Mouse (Mus musculus) embryonic facial prominence, embryonic 14.5 days (tissue): ENCODE measurements around the gene Mpo. TPM values are rescaled to one million over a fixed set of nuclear protein-coding genes. Genes with fewer than 3 reads are reported as not detected.

Experiments used
- ATAC-seq: fragments of 200-750 bp; cut with Nextera tagmentation; 2 replicates; pipeline ENCODE4 v1.8.0; 2017; ENCODE audit warnings: low read depth, moderate number of reproducible peaks, moderate TSS enrichment
- DNase-seq: peaks from one replicate; pipeline ENCODE4 v3.0.0-alpha.2; 2015; ENCODE audit warnings: low spot score
- H3K27ac ChIP-seq: fragments of 300-500 bp; sonication (generic); replicated peaks from 2 replicates; pipeline ENCODE4 v1.5.1; 2014; ENCODE audit warnings: low read depth, mild to moderate bottlenecking, low read length, moderate library complexity
- H3K27me3 ChIP-seq: fragments of 300-500 bp; sonication (generic); replicated peaks from 2 replicates; pipeline ENCODE4 v1.6.1; 2014; ENCODE audit warnings: low read length; ENCODE audit not compliant: control insufficient read depth, insufficient read depth
- H3K36me3 ChIP-seq: fragments of 300-500 bp; sonication (generic); 2 replicates; pipeline ENCODE4 v1.6.1; 2014; ENCODE audit warnings: low read length, mixed read lengths; ENCODE audit not compliant: control insufficient read depth, insufficient read depth
- H3K4me1 ChIP-seq: fragments of 300-500 bp; sonication (generic); 2 replicates; pipeline ENCODE4 v1.6.1; 2014; ENCODE audit warnings: antibody characterized with exemption, low read length; ENCODE audit not compliant: control insufficient read depth, insufficient read depth
- H3K4me2 ChIP-seq: fragments of 300-500 bp; sonication (generic); 2 replicates; pipeline ENCODE4 v1.6.1; 2014; ENCODE audit warnings: low read depth, mild to moderate bottlenecking, low read length, moderate library complexity, mixed read lengths
- H3K4me3 ChIP-seq: fragments of 300-500 bp; sonication (generic); 2 replicates; pipeline ENCODE4 v1.5.1; 2014; ENCODE audit warnings: low read depth, mild to moderate bottlenecking, low read length
- H3K9ac ChIP-seq: fragments of 300-500 bp; sonication (generic); 2 replicates; pipeline ENCODE4 v1.6.1; 2014; ENCODE audit warnings: low read depth, mild to moderate bottlenecking, low read length, moderate library complexity, mixed read lengths
- H3K9me3 ChIP-seq: fragments of 300-500 bp; sonication (generic); 2 replicates; pipeline ENCODE4 v1.6.1; 2016; ENCODE audit warnings: low read length; ENCODE audit not compliant: control insufficient read depth
- WGBS: fragments of 180-500 bp; shearing (Covaris S2); extraction: QIAGEN DNeasy Blood & Tissue Kit; methylation state at CpG from one replicate; pipeline ENCODE4 v1.1.7; 2014; 5-methylcytosine and 5-hydroxymethylcytosine counted together
- polyA plus RNA-seq: library from polyadenylated mRNA; unstranded; fragments of >200 nt; fragmentation: Nextera tagmentation; extraction: Ambion mirVana; gene quantifications from 2 replicates; pipeline ENCODE4 v1.2.1, GENCODE M21; 2014

Mpo gene
- polyA plus RNA-seq, 1 experiment from 2014 or later, result 0.77 TPM

- no peak overlapping the region for H3K9ac ChIP-seq
- 79% methylated on average over 11 of the region's 11 CpGs for WGBS
- no peaks in the 10 kb centered on the region for H3K4me1 ChIP-seq
- H3K36me3 ChIP-seq, result 0 out of 2 replicates have a peak, but pooled peaks cover 3% of the 10 kb centered on the region
- ATAC-seq (no peak), DNase-seq (no peak)
- H3K27me3 ChIP-seq, result no peaks in the 10 kb centered on the region
- H3K9me3 ChIP-seq, result no peaks in the 10 kb centered on the region
- no peak overlapping the region for H3K27ac ChIP-seq
- H3K4me3 ChIP-seq, result no peak overlapping the region
- no peak overlapping the region for H3K4me2 ChIP-seq
These were observed 43.3 kb upstream of the Mpo start for GRCm38 (mm10) chr11:87750043-87750421.

DNA sequence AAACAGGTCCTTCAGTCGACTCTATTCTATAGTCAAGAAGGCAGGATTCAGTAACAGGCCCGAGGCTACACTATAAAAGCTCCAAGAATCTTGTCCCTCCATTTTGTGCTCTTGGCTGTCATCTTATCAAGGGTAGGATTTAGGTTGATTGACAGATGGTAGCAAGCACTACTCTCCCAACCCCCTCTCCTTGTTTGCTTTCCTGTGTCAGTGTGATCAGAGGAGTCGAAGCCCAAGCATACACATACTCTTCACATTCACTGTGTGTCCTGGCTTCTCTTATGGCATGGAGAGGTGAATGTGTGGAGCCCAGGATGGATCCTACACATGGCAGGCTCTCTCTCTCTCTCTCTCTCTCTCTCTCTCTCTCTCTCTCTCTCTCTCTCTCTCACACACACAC, 42.9 kb upstream of the Mpo start:
- WGBS, result 68% methylated on average over 3 of the region's 3 CpGs
- no peaks in the 10 kb centered on the region for H3K36me3 ChIP-seq
- no peak overlapping the region for H3K9ac ChIP-seq
- H3K27me3 ChIP-seq, result no peaks in the 10 kb centered on the region
- H3K4me3 ChIP-seq, result no peak overlapping the region
- DNase-seq (no peak), ATAC-seq (no peak)
- no peak overlapping the region for H3K27ac ChIP-seq
- no peak overlapping the region for H3K4me2 ChIP-seq
- no peaks in the 10 kb centered on the region for H3K9me3 ChIP-seq
- H3K4me1 ChIP-seq, result no peaks in the 10 kb centered on the region

DNA sequence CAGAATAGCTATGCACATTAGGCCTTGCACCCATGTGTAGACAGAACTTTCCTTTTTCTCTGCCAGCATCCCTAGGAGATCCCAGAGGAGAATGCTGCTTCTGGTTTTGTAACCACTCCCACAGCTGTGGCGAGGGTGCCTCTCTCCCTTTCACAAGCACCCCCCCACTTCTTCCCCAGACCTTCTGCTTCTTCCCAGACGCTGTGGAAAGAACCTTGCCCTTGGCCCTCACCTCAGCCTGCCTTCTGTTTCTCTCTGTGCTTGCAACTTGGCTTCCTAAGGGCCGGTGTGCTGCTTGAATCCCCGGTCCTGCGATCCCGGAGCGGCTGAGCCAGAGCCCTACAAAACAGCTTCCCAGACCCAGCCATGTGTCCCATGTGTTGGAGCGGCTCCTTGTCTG, 42.4 kb upstream of the Mpo start:
- Histone ChIP-seq H3K36me3 (no peaks in the 10 kb centered on the region), H3K4me1 (no peaks in the 10 kb centered on the region), H3K27ac (no peak overlapping the region), H3K9me3 (no peaks in the 10 kb centered on the region), H3K9ac (no peak overlapping the region), H3K4me2 (no peak overlapping the region), H3K27me3 (no peaks in the 10 kb centered on the region), H3K4me3 (no peak overlapping the region)
- ATAC-seq, result no peak
- no peak for DNase-seq
- 84% methylated on average over 8 of the region's 8 CpGs for WGBS

- WGBS, result 62% methylated on average over 4 of the region's 4 CpGs
- H3K4me1 ChIP-seq, result no peaks in the 10 kb centered on the region
- H3K27ac ChIP-seq, result no peak overlapping the region
- DNase-seq, result no peak
- ATAC-seq, result no peak
- no peaks in the 10 kb centered on the region for H3K27me3 ChIP-seq
- H3K4me3 ChIP-seq, result no peak overlapping the region
- H3K4me2 ChIP-seq, result no peak overlapping the region
- H3K9me3 ChIP-seq, result no peaks in the 10 kb centered on the region
- no peak overlapping the region for H3K9ac ChIP-seq
- no peaks in the 10 kb centered on the region for H3K36me3 ChIP-seq
These were observed 41.9 kb upstream of the Mpo start for GRCm38 (mm10) chr11:87751491-87751966.

- ATAC-seq, result no peak
- Histone ChIP-seq H3K27ac (no peak overlapping the region), H3K4me2 (no peak overlapping the region), H3K27me3 (no peaks in the 10 kb centered on the region), H3K4me3 (no peak overlapping the region), H3K36me3 (no peaks in the 10 kb centered on the region), H3K9ac (no peak overlapping the region), H3K9me3 (no peaks in the 10 kb centered on the region), H3K4me1 (no peaks in the 10 kb centered on the region)
- 78% methylated on average over 1 of the region's 1 CpGs for WGBS
- no peak for DNase-seq
These were observed 41.1 kb upstream of the Mpo start for GRCm38 (mm10) chr11:87752307-87752706.

DNA sequence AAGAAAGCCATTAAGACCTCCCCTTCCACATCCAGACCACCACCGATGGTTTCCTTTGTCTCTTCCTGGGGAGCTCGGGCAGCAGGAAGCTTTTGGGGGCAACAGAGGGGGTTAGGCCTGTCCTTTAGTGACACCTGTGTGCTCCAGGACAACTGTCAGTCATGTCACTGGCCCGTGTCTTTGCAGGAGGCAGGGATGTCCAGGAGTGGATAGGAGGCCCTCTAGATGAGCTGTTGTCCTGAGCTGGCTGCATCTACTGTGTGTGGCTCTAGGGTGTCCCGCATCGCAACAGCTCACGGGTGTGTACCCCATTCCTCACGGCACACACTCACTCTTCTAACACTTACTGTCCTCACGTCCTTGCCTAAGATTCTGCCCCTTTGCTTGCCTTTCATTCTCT, 40.1 kb upstream of the Mpo start:
- 78% methylated on average over 8 of the region's 8 CpGs for WGBS
- no peak overlapping the region for H3K4me3 ChIP-seq
- no peaks in the 10 kb centered on the region; the same call in 1 of the 2 replicates for H3K27me3 ChIP-seq
- H3K4me2 ChIP-seq, result no peak overlapping the region
- H3K9me3 ChIP-seq, result no peaks in the 10 kb centered on the region
- no peak overlapping the region for H3K27ac ChIP-seq
- no peaks in the 10 kb centered on the region for H3K4me1 ChIP-seq
- no peak for ATAC-seq
- no peaks in the 10 kb centered on the region for H3K36me3 ChIP-seq
- no peak for DNase-seq
- no peak overlapping the region for H3K9ac ChIP-seq

DNA sequence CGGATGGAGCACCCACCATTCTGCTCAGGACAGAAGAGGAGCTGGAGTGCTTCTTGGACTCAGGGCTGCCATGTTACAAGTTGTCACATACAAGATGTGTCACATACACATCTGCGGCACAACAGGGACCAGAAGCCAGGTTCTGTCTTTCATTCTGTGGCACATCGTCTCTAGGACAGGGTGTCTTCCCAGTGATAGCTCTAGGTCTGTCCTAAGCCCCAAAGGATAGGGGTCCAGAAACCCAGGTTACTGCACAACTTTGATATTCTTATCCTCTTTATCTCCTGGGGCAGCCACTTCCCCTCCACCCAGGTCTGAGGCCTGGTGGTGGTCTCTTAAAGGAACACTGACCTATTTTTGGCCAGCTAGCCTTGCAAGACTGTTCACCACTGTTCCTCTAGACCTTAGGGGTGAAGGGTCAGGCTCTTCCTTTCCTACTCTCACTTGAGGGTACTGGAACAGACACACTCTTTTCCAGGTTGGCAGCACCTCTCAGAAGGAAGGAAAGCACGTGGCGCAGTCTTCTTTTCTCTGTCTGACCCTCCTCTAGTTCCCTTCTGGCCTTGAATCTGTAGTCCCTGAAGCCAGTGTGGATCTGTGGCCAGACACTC, 39.4 kb upstream of the Mpo start:
- Histone ChIP-seq H3K9ac (no peak overlapping the region), H3K4me2 (no peak overlapping the region), H3K27me3 (no peaks in the 10 kb centered on the region; the same call in 1 of the 2 replicates), H3K9me3 (no peaks in the 10 kb centered on the region), H3K36me3 (no peaks in the 10 kb centered on the region), H3K4me3 (no peak overlapping the region), H3K27ac (no peak overlapping the region), H3K4me1 (no peaks in the 10 kb centered on the region)
- 88% methylated on average over 5 of the region's 5 CpGs for WGBS
- no peak for DNase-seq
- ATAC-seq, result no peak

- Histone ChIP-seq H3K4me3 (no peak overlapping the region), H3K9ac (no peak overlapping the region), H3K9me3 (no peaks in the 10 kb centered on the region), H3K4me2 (no peak overlapping the region), H3K36me3 (no peaks in the 10 kb centered on the region), H3K4me1 (no peaks in the 10 kb centered on the region), H3K27me3 (peaks cover 4% of the 10 kb centered on the region), H3K27ac (no peak overlapping the region)
- 66% methylated on average over 5 of the region's 5 CpGs for WGBS
- ATAC-seq, result no peak
- no peak for DNase-seq
These were observed 38.8 kb upstream of the Mpo start for GRCm38 (mm10) chr11:87754603-87755002.

- ATAC-seq (no peak), DNase-seq (no peak)
- Histone ChIP-seq H3K27me3 (peaks cover 13% of the 10 kb centered on the region), H3K4me2 (no peak overlapping the region), H3K36me3 (no peaks in the 10 kb centered on the region), H3K4me3 (no peak overlapping the region), H3K9me3 (no peaks in the 10 kb centered on the region), H3K4me1 (no peaks in the 10 kb centered on the region), H3K9ac (no peak overlapping the region), H3K27ac (no peak overlapping the region)
- 86% methylated on average over 14 of the region's 17 CpGs for WGBS
These were observed 37.9 kb upstream of the Mpo start for GRCm38 (mm10) chr11:87755360-87756017.
